Mouse (Mus musculus): Measurements from ENCODE around the gene Olfr853.

The Olfr853 gene

GRCm38 (mm10) chr9:19540976-19541375 is at the start of gene Olfr853:
Olfr853 (minus strand) TSS chr9:19541076.
- DNase-seq (ENCODE audit: low spot score) = no peak

DNA sequence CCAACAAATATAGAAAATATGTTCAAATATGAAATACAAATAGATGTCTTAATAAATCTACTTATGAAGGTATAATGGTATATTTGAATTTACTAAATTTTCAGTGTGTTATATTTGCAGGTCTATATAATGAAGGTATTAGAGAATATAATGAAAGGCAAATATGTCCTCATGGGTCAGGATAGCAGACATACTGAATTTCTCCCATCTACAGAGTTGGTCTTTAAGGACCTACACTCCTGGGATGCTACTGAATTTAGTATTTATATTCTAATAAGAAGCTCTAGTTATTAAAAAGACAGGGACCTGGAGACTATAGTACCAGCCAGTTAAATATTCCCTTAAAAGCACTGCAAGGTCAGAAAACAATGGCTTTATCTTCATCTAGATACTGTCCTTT is 41.4 kb upstream of the Olfr853 start, which contains the start of gene Olfr855:
Olfr855 (plus strand) TSS at position 301 of the 400 bp plus-strand sequence.
- DNase-seq (ENCODE audit: low spot score) = no peak

GRCm38 (mm10) chr9:19567282-19567681 is 26.4 kb upstream of the Olfr853 start, which contains the start of gene Olfr854:
Olfr854 (minus strand) TSS chr9:19567382.
- DNase-seq (ENCODE audit: low spot score) = no peak

GRCm38 (mm10) chr9:19492995-19493394 is 47.9 kb downstream of the Olfr853 start, which contains the start of gene Olfr851:
Olfr851 (plus strand) TSS chr9:19493295.
- no peak for DNase-seq (ENCODE audit: low spot score)

Measured in testis, postnatal 10 days (tissue).